Mouse (Mus musculus): ENCODE results near the gene Gm13420. TPM values are rescaled to one million over a fixed set of nuclear protein-coding genes. Genes with fewer than 3 reads are reported as not detected.

Gm13420 gene
- total RNA-seq, 2 experiments from 2014 or later: not detected

DNA sequence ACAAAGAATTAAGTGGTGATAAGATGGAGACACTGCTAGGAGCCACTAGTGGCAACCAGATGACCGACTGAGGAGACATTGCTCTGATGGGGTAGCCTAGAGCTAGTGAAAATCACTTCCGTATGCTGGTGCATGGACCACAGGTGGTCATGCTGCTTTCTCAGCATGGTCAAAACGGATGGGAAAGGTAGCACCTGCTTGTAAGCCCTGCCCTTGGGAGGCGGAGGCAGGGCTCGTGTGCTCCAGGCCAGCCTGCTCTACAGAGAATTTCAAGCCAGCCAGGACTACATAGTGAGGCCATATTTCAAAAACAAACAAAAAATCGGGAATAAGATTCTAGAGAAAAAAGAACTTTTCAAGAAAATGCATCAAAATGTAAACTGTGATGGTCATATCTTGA lies 50.1 kb downstream of the Gm13420 start:
- DNase-seq: no peak

DNA sequence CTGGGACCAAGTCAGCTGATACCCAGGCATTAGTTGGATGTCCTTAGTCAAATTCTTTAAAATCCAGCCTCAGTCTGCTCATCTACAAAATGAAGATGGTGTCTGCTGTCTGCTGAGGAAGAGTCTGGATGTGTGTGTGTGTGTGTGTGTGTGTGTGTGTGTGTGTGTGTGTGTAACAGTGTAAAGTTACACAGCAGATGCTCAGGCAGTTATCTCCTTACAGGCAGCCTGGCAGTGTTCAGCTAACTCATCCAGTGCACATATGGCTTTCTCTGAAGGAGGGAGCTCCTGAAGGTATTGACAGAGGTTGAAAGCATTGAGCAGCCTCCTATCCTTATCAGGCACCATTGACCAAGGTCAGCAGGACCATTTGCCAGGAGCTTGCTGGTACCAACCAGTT lies 50.6 kb downstream of the Gm13420 start:
- no peak for DNase-seq

DNA sequence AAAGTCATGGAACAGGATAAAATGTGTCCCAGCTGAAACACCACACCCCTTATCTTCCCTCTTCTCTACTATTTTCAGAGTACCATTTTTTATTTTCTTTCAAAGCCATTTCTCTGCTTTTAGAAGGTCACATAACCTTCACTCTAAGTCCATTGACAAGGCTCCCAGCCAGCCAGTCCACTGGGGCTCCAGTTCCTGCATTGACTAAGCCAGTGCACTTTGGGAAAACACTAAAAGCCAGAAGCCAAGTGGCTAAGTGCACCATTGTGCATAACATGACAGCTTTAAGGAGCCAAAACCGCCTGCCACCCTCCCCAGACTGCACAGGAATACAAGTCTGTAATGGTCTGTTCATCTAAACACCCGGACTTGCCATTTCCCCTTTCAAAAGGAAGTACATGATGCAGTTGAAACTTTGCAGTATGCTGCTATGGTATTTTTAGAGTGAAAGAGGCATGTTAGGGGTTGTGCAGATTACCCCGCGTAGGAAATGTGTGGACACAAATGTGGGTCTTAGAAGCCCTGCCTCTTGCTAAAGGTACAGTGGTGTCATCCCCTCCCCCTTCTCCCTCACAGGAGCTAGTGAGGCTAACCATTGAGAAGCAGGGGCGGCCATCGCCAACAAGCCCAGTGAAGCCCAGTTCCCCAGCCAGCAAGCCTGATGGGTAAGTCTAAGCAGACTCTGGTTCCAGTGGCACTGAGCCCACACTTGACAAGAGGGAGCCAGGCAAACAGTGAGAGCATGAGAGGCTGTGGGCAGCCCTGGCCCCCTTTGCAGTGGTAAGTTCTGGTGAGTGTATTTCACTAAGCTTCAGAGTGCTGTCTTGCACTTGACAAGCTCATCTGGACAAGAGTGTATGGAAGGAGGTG lies 52.8 kb downstream of the Gm13420 start:
- DNase-seq: no peak

DNA sequence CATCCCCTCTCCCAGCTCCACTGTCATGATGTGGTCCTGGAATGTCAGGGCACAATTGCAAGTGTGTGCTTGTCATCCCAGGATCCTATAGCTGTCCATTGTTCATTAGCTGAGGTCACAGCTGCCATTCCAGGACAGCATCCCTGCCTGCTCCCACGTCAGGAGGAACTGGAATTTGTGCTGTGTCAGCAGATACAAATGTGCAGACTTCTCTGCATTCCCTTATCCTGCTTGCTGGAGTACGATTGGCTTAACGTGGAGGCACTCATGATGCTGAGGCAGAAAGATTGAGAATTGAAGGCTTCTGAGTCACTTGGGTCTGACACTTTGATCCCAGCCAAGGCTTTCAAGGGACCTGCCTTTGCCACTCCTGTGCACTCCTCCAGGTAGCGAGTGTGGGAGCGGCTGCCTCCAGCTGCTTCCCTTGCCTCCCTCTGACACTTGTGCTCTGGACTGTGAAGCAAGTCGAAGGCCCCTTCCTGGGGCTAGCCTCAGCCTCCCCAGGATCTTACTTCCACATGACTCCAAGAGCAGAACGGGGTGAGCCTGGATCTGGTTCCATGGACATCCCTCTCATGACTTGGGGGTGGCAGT lies 55.2 kb downstream of the Gm13420 start:
- no peak for DNase-seq

Other genes starting within 250 kb of the Gm13420 start
- 100 to 1,000 TPM; 102 to 112 TPM for gene Rapgef1, start 132.0 kb downstream of the Gm13420 start, total RNA-seq (2021)
- not detected for gene Gm13547, start 7.6 kb upstream of the Gm13420 start, total RNA-seq (2021)
- 1 to 10 TPM; 7.4 to 8.3 TPM for gene Coq4, start 35.8 kb upstream of the Gm13420 start, total RNA-seq (2021)
- 10 to 100 TPM; 24.8 to 24.9 TPM for gene Trub2, start 36.8 kb upstream of the Gm13420 start, total RNA-seq (2021)
- gene Slc27a4, start 50.9 kb upstream of the Gm13420 start, total RNA-seq (2021): 10 to 100 TPM in 1 of 2 experiments, 1 to 10 TPM in 1; 8.2 to 10.7 TPM
- 10 to 100 TPM; 20.9 to 26.0 TPM for gene Urm1, start 68.4 kb upstream of the Gm13420 start, total RNA-seq (2021)
- 10 to 100 TPM in 1 of 2 experiments, 1 to 10 TPM in 1; 8.5 to 10.6 TPM for gene Cercam, start 117.5 kb upstream of the Gm13420 start, total RNA-seq (2021)
- 10 to 100 TPM; 10.3 to 14.7 TPM for gene Odf2, start 137.5 kb upstream of the Gm13420 start, total RNA-seq (2021)
- 10 to 100 TPM; 19.7 to 21.3 TPM for gene Gle1, start 183.7 kb upstream of the Gm13420 start, total RNA-seq (2021)
- gene Sptan1, start 213.9 kb upstream of the Gm13420 start, total RNA-seq (2021): 10 to 100 TPM; 56.9 to 64.4 TPM